Mouse (Mus musculus): ENCODE data around the gene Ddx1. TPM values are rescaled to one million over a fixed set of nuclear protein-coding genes. Genes with fewer than 3 reads are reported as not detected.
A peak's percentile ranks its signal among the peaks of the same experiment; 100 is the strongest.
"Not testable (repeated sequence)": the region's sequence is repeated elsewhere in the genome, so short reads cannot be mapped to it uniquely, and the experiment has no call there.

The Ddx1 gene
- polyA plus RNA-seq, 1 experiment from 2014 or later, result 76.1 TPM

DNA sequence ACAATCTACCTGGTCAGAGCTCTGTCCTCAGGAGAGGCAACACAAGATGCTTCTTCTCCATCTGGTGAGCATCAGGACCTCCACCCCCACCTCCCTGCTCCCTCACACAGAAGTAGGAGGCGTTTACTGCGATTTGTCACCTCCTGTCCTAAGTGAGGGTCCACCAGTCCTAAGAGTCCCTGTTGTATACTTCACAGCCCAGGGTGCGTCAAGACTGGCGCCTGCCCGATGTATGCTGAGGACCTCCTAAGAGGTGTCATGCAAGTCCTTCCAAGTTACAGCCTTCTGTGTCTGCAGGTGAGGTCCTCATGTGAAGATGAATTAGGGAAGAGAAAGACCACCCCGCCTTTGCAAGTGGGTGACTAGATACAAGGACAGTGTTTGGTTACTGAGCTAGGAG lies 48.4 kb downstream of the Ddx1 start:
- H3K9me3 ChIP-seq (replicated peaks), result no peaks in the 10 kb centered on the region
- no peak overlapping the region for H3K27ac ChIP-seq
- H3K36me3 ChIP-seq, result no peaks in the 10 kb centered on the region
- H3K4me2 ChIP-seq, result no peak overlapping the region
- WGBS (ENCODE audit: insufficient replicate concordance), result 64% methylated on average over 6 of the region's 6 CpGs
- H3K4me1 ChIP-seq (replicated peaks), result peaks cover 6% of the 10 kb centered on the region; the same call in 1 of the 2 replicates
- H3K9ac ChIP-seq, result no peak overlapping the region
- no peaks in the 10 kb centered on the region; the same call in 1 of the 2 replicates for H3K27me3 ChIP-seq
- no peak for ATAC-seq (ENCODE audit: low read depth)
- DNase-seq, result no peak
- H3K4me3 ChIP-seq (replicated peaks), result no peak overlapping the region

DNA sequence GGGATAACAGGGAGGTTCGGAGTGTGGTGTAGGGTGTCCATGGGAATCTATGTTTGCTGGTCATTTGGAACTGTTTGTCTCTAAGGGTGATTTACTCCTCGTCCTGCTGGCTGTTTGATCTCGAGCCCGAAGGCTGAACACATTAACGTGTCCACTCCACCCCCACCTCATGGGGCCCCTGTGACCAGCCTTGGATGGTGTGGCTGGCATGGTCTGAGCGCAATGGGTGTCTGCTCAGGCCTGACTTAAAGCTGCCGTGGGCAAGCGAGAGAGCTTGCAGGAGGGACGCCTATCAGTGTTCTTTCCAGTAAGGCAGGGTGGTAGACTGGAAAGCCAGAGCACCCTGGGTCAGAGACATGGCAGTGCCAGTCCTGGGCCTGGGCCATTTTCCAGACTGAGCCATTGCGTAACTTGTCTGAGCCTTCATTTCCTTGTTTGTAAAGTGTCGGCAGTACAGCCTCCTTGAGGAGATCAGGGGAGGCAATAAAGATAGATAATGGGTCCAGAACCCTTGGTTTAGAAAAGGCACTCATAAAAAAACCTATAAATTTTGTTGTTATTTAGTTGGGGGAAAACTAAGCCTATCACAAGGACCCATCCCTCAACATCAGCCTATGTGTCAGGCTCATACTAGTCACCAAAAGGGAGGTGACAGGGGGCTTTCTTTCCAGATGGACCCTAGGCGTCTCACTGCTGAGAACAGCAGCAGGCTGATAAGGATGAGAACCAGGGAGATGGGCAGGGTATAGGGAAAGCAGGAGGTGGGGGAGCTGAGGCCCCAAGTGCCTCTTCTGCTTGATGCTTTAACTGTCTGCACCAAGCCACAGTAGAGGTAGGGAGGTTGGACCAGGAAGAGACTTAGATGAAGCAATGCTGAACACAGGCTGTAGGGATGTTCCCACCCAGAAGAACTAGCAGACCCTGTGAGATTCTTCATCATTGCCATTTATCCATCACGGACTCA lies 49.4 kb downstream of the Ddx1 start:
- Histone ChIP-seq H3K27ac (no peak overlapping the region), H3K9me3 (replicated peaks) (no peaks in the 10 kb centered on the region), H3K4me2 (no peak overlapping the region), H3K4me3 (replicated peaks) (no peak overlapping the region), H3K9ac (no peak overlapping the region), H3K4me1 (replicated peaks) (peaks cover 6% of the 10 kb centered on the region; the same call in 1 of the 2 replicates), H3K36me3 (no peaks in the 10 kb centered on the region), H3K27me3 (no peaks in the 10 kb centered on the region; the same call in 1 of the 2 replicates)
- DNase-seq (no peak), ATAC-seq (ENCODE audit: low read depth) (no peak)
- WGBS (ENCODE audit: insufficient replicate concordance), result 65% methylated on average over 13 of the region's 13 CpGs

DNA sequence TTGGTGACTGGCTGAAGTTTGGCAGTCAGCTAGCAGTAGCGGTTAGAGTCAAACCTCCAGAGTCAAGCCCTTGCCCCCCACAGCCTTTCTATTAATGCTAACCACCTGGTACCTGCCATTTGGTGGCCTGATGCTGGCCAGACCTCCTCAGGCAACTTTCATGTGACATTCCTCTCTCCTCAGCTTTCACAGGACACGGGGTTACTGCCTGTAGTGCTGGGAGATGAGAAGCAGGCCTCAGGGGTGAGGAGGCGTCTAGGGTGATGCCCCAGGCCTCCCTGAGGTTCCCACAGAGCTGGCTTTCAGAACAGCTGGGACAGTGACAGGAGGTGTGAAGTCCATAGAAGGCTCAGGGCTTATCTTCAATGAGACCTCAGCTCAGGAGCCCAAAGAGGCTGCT lies 50.9 kb downstream of the Ddx1 start:
- H3K4me3 ChIP-seq (replicated peaks), result no peak overlapping the region
- H3K4me1 ChIP-seq (replicated peaks), result peaks cover 6% of the 10 kb centered on the region; the same call in 1 of the 2 replicates
- H3K36me3 ChIP-seq, result no peaks in the 10 kb centered on the region
- no peaks in the 10 kb centered on the region; the same call in 1 of the 2 replicates for H3K27me3 ChIP-seq
- H3K27ac ChIP-seq, result no peak overlapping the region
- no peak overlapping the region for H3K4me2 ChIP-seq
- H3K9ac ChIP-seq, result no peak overlapping the region
- WGBS (ENCODE audit: insufficient replicate concordance), result 39% methylated on average over 3 of the region's 3 CpGs
- DNase-seq (no peak), ATAC-seq (ENCODE audit: low read depth) (no peak)
- H3K9me3 ChIP-seq (replicated peaks), result no peaks in the 10 kb centered on the region

- Histone ChIP-seq H3K4me2 (no peak overlapping the region), H3K27ac (no peak overlapping the region), H3K36me3 (no peaks in the 10 kb centered on the region), H3K4me1 (replicated peaks) (peaks cover 4% of the 10 kb centered on the region; the same call in 1 of the 2 replicates), H3K4me3 (replicated peaks) (no peak overlapping the region), H3K9ac (no peak overlapping the region), H3K27me3 (no peaks in the 10 kb centered on the region; the same call in 1 of the 2 replicates), H3K9me3 (replicated peaks) (no peaks in the 10 kb centered on the region)
- ATAC-seq (ENCODE audit: low read depth) (no peak), DNase-seq (no peak)
- 58% methylated on average over 4 of the region's 4 CpGs for WGBS (ENCODE audit: insufficient replicate concordance)
These were observed 52.9 kb downstream of the Ddx1 start for GRCm38 (mm10) chr12:13196146-13196545.

DNA sequence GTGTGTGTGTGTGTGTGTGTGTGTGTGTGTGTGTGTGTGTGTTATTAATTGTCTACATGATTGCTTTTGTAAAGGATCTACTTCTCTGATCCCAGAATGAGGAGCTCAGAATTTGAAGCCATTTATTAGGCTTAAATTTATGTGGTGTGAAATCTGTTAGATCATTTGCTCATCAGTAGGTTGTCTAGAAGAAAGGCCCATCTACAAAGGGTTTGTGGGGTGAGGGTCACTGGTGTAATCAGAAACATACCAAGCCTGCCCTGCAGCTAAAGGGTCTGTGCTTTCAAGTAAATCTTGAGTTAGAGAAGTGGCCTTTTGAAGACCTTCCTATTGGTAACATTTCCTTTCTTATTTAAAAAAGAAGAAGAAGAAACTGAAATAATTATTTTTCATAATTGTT lies 53.5 kb downstream of the Ddx1 start:
- DNase-seq (no peak), ATAC-seq (ENCODE audit: low read depth) (no peak)
- H3K9me3 ChIP-seq (replicated peaks), result no peaks in the 10 kb centered on the region
- no peak overlapping the region for H3K9ac ChIP-seq
- H3K4me1 ChIP-seq (replicated peaks), result no peaks in the 10 kb centered on the region
- H3K27ac ChIP-seq, result no peak overlapping the region
- no peak overlapping the region for H3K4me2 ChIP-seq
- H3K36me3 ChIP-seq, result no peaks in the 10 kb centered on the region
- H3K27me3 ChIP-seq, result no peaks in the 10 kb centered on the region; the same call in 1 of the 2 replicates
- H3K4me3 ChIP-seq (replicated peaks), result no peak overlapping the region

- Histone ChIP-seq H3K4me2 (no peak overlapping the region), H3K27ac (no peak overlapping the region), H3K4me3 (replicated peaks) (no peak overlapping the region), H3K9me3 (replicated peaks) (no peaks in the 10 kb centered on the region), H3K9ac (no peak overlapping the region), H3K27me3 (no peaks in the 10 kb centered on the region), H3K4me1 (replicated peaks) (peaks cover 14% of the 10 kb centered on the region), H3K36me3 (no peaks in the 10 kb centered on the region)
- DNase-seq (no peak), ATAC-seq (ENCODE audit: low read depth) (no peak)
- 37% methylated on average over 11 of the region's 11 CpGs for WGBS (ENCODE audit: insufficient replicate concordance)
These were observed 60.8 kb downstream of the Ddx1 start for GRCm38 (mm10) chr12:13188059-13188700.

GRCm38 (mm10) chr12:13186209-13186608 lies 62.8 kb downstream of the Ddx1 start:
- Histone ChIP-seq H3K4me2 (no peak overlapping the region), H3K4me1 (replicated peaks) (peaks cover 34% of the 10 kb centered on the region), H3K36me3 (no peaks in the 10 kb centered on the region), H3K27ac (no peak overlapping the region), H3K4me3 (replicated peaks) (no peak overlapping the region), H3K27me3 (no peaks in the 10 kb centered on the region), H3K9ac (no peak overlapping the region), H3K9me3 (replicated peaks) (no peaks in the 10 kb centered on the region)
- DNase-seq (no peak), ATAC-seq (ENCODE audit: low read depth) (0 out of 2 replicates have a peak, but pooled peaks have one; percentile 37)
- WGBS (ENCODE audit: insufficient replicate concordance), result 31% methylated on average over 4 of the region's 4 CpGs

DNA sequence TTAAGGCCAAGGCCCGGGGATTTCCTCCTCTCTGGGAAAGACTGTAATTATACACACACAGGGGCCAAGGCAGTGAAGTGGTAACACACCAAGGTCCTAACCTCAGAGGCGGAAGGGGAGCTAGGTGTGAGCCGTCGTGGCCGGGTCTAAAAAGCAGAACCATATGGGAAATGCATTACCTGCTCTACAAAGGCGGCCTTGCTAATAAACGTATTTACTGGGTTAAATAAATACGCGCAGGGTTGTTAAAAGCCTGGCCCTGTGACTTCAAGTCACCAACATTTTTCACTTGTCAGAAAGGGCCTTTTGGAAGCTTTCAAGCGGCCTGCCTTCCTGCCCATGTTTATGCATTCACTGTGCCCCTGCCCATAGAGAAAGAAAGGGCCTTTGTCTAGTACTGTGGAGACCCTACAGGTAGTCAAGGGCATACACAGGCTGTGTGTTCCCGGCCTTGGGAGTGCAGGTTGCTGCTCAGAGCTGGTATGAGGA lies 64.1 kb downstream of the Ddx1 start:
- Histone ChIP-seq H3K4me1 (replicated peaks) (peaks cover 47% of the 10 kb centered on the region), H3K36me3 (no peaks in the 10 kb centered on the region), H3K4me2 (no peak overlapping the region), H3K9me3 (replicated peaks) (no peaks in the 10 kb centered on the region), H3K27me3 (no peaks in the 10 kb centered on the region), H3K4me3 (replicated peaks) (no peak overlapping the region), H3K9ac (no peak overlapping the region), H3K27ac (no peak overlapping the region)
- no peak for ATAC-seq (ENCODE audit: low read depth)
- 72% methylated on average over 11 of the region's 11 CpGs for WGBS (ENCODE audit: insufficient replicate concordance)
- no peak for DNase-seq

DNA sequence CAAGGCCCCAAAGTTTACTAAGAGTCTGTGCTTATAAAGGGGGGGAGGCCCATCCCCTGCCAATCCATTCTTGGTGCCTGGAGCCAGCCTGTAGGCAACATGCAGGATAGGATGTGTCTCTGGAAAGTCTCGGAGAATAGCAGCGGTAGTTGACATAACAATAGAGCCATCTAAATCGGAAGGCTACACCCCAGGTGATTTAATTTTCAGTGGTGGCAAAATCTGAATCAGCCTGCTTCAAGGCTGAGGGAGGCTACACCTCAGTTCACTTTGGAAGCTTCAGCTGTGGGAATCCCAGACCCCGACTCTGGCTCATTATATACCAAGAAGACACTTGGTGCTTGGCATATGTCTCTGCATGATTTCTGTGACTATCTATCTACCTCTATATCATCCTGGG lies 64.9 kb downstream of the Ddx1 start:
- H3K9ac ChIP-seq; H3K36me3 ChIP-seq; DNase-seq; H3K9me3 ChIP-seq (replicated peaks); H3K27me3 ChIP-seq; H3K4me3 ChIP-seq (replicated peaks); H3K4me2 ChIP-seq; H3K27ac ChIP-seq; ATAC-seq (ENCODE audit: low read depth): not testable (repeated sequence)
- peaks cover 54% of the 10 kb centered on the region for H3K4me1 ChIP-seq (replicated peaks)
- WGBS (ENCODE audit: insufficient replicate concordance), result 88% methylated on average over 4 of the region's 4 CpGs

GRCm38 (mm10) chr12:13182220-13182619 lies 66.8 kb downstream of the Ddx1 start:
- H3K9me3 ChIP-seq (replicated peaks), result no peaks in the 10 kb centered on the region
- peak overlapping the region; percentile 93 for H3K27ac ChIP-seq
- H3K27me3 ChIP-seq, result no peaks in the 10 kb centered on the region
- ATAC-seq (ENCODE audit: low read depth), result no peak
- 60% methylated on average over 8 of the region's 8 CpGs for WGBS (ENCODE audit: insufficient replicate concordance)
- DNase-seq, result no peak
- H3K36me3 ChIP-seq, result no peaks in the 10 kb centered on the region
- no peak overlapping the region for H3K4me2 ChIP-seq
- H3K9ac ChIP-seq, result peak overlapping the region; percentile 76; the same call in 1 of the 2 replicates
- H3K4me1 ChIP-seq (replicated peaks), result peaks cover 72% of the 10 kb centered on the region
- H3K4me3 ChIP-seq (replicated peaks), result no peak overlapping the region

- no peak for DNase-seq
- Histone ChIP-seq H3K36me3 (no peaks in the 10 kb centered on the region), H3K4me2 (peak overlapping the region; percentile 74), H3K27me3 (0 out of 2 replicates have a peak, but pooled peaks cover 2% of the 10 kb centered on the region), H3K9ac (peak overlapping the region; percentile 76), H3K27ac (peak overlapping the region; percentile 93), H3K4me1 (replicated peaks) (peaks cover 77% of the 10 kb centered on the region), H3K4me3 (replicated peaks) (0 out of 2 replicates have a peak overlapping the region, but pooled peaks have one; percentile 64), H3K9me3 (replicated peaks) (no peaks in the 10 kb centered on the region)
- 55% methylated on average over 6 of the region's 6 CpGs for WGBS (ENCODE audit: insufficient replicate concordance)
- ATAC-seq (ENCODE audit: low read depth), result no peak
These were observed 67.3 kb downstream of the Ddx1 start for GRCm38 (mm10) chr12:13181721-13182120.
